Mouse (Mus musculus): ENCODE measurements around the gene Ndufa6. TPM values are rescaled to one million over a fixed set of nuclear protein-coding genes. Genes with fewer than 3 reads are reported as not detected.
A peak's percentile ranks its signal among the peaks of the same experiment; 100 is the strongest.

Gene Ndufa6
- polyA plus RNA-seq, 1 experiment from 2014 or later, result 432 TPM

- peak overlapping the region; percentile 46; the same call in 1 of the 2 replicates for H3K9ac ChIP-seq (replicated peaks; ENCODE audit: low read depth, low read length)
- H3K4me2 ChIP-seq (ENCODE audit: low read depth, low read length), result peak overlapping the region; percentile 46
- H3K27me3 ChIP-seq (ENCODE audit: control insufficient read depth, insufficient read depth, low read length), result peaks cover 8% of the 10 kb centered on the region
- 0 out of 2 replicates have a peak overlapping the region, but pooled peaks have one; percentile 21 for H3K4me3 ChIP-seq (ENCODE audit: low read depth, low read length)
- peaks cover 18% of the 10 kb centered on the region; the same call in 1 of the 2 replicates for H3K4me1 ChIP-seq (ENCODE audit: control insufficient read depth, insufficient read depth, low read length)
- no peak overlapping the region; the same call in 1 of the 2 replicates for H3K27ac ChIP-seq (ENCODE audit: low read depth, low read length)
- ATAC-seq (ENCODE audit: low read depth), result no peak
- H3K36me3 ChIP-seq (ENCODE audit: control insufficient read depth, insufficient read depth, low read length), result 0 out of 2 replicates have a peak, but pooled peaks cover 1% of the 10 kb centered on the region
- 50% methylated on average over 21 of the region's 21 CpGs for WGBS
- H3K9me3 ChIP-seq (ENCODE audit: control insufficient read depth, low read length), result no peaks in the 10 kb centered on the region
Measured at GRCm38 (mm10) chr15:82340414-82341035, 13.6 kb downstream of the Ndufa6 start.

- Histone ChIP-seq H3K4me1 (ENCODE audit: control insufficient read depth, insufficient read depth, low read length) (peaks cover 18% of the 10 kb centered on the region; the same call in 1 of the 2 replicates), H3K9me3 (ENCODE audit: control insufficient read depth, low read length) (no peaks in the 10 kb centered on the region), H3K4me3 (ENCODE audit: low read depth, low read length) (no peak overlapping the region), H3K4me2 (ENCODE audit: low read depth, low read length) (no peak overlapping the region), H3K9ac (replicated peaks; ENCODE audit: low read depth, low read length) (no peak overlapping the region), H3K36me3 (ENCODE audit: control insufficient read depth, insufficient read depth, low read length) (0 out of 2 replicates have a peak, but pooled peaks cover 8% of the 10 kb centered on the region), H3K27ac (ENCODE audit: low read depth, low read length) (no peak overlapping the region), H3K27me3 (ENCODE audit: control insufficient read depth, insufficient read depth, low read length) (peaks cover 8% of the 10 kb centered on the region)
- ATAC-seq (ENCODE audit: low read depth), result no peak
- 77% methylated on average over 8 of the region's 8 CpGs for WGBS
Measured at GRCm38 (mm10) chr15:82339634-82340254, 14.4 kb downstream of the Ndufa6 start.

GRCm38 (mm10) chr15:82339150-82339549 lies 15.0 kb downstream of the Ndufa6 start:
- H3K4me3 ChIP-seq (ENCODE audit: low read depth, low read length), result peak overlapping the region; percentile 45
- peaks cover 8% of the 10 kb centered on the region for H3K27me3 ChIP-seq (ENCODE audit: control insufficient read depth, insufficient read depth, low read length)
- no peak overlapping the region for H3K27ac ChIP-seq (ENCODE audit: low read depth, low read length)
- H3K9me3 ChIP-seq (ENCODE audit: control insufficient read depth, low read length), result no peaks in the 10 kb centered on the region
- 59% methylated on average over 10 of the region's 10 CpGs for WGBS
- H3K9ac ChIP-seq (replicated peaks; ENCODE audit: low read depth, low read length), result peak overlapping the region; percentile 12; the same call in 1 of the 2 replicates
- peaks cover 18% of the 10 kb centered on the region; the same call in 1 of the 2 replicates for H3K4me1 ChIP-seq (ENCODE audit: control insufficient read depth, insufficient read depth, low read length)
- H3K36me3 ChIP-seq (ENCODE audit: control insufficient read depth, insufficient read depth, low read length), result 0 out of 2 replicates have a peak, but pooled peaks cover 14% of the 10 kb centered on the region
- peak overlapping the region; percentile 57 for H3K4me2 ChIP-seq (ENCODE audit: low read depth, low read length)
- ATAC-seq (ENCODE audit: low read depth), result no peak

- Histone ChIP-seq H3K27ac (ENCODE audit: low read depth, low read length) (no peak within 1 kb of the TSS), H3K4me3 (ENCODE audit: low read depth, low read length) (peak within 1 kb of the TSS; percentile 45), H3K27me3 (ENCODE audit: control insufficient read depth, insufficient read depth, low read length) (peaks cover 8% of the 10 kb centered on the region), H3K4me1 (ENCODE audit: control insufficient read depth, insufficient read depth, low read length) (peaks cover 18% of the 10 kb centered on the region; the same call in 1 of the 2 replicates), H3K9me3 (ENCODE audit: control insufficient read depth, low read length) (no peaks in the 10 kb centered on the region), H3K9ac (replicated peaks; ENCODE audit: low read depth, low read length) (peak within 1 kb of the TSS; percentile 51), H3K4me2 (ENCODE audit: low read depth, low read length) (peak within 1 kb of the TSS; percentile 57), H3K36me3 (ENCODE audit: control insufficient read depth, insufficient read depth, low read length) (0 out of 2 replicates have a peak, but pooled peaks cover 15% of the 10 kb centered on the region)
- peak; percentile 91 for ATAC-seq (ENCODE audit: low read depth)
- 0% methylated on average over 39 of the region's 41 CpGs for WGBS
Measured at GRCm38 (mm10) chr15:82338593-82339112, 15.5 kb downstream of the Ndufa6 start, which contains the start of the genes Naga, Pheta2 and Smdt1. Gene Naga, minus strand, starts transcription at chr15:82338925. Gene Pheta2, plus strand, starts transcription at chr15:82338942. Gene Smdt1, plus strand, starts transcription at chr15:82338959.

GRCm38 (mm10) chr15:82337875-82338274 lies 16.2 kb downstream of the Ndufa6 start:
- WGBS, result 48% methylated on average over 4 of the region's 4 CpGs
- H3K9me3 ChIP-seq (ENCODE audit: control insufficient read depth, low read length), result no peaks in the 10 kb centered on the region
- peak overlapping the region; percentile 57 for H3K4me2 ChIP-seq (ENCODE audit: low read depth, low read length)
- no peak overlapping the region for H3K27ac ChIP-seq (ENCODE audit: low read depth, low read length)
- peak overlapping the region; percentile 45 for H3K4me3 ChIP-seq (ENCODE audit: low read depth, low read length)
- 0 out of 2 replicates have a peak, but pooled peaks cover 15% of the 10 kb centered on the region for H3K36me3 ChIP-seq (ENCODE audit: control insufficient read depth, insufficient read depth, low read length)
- peaks cover 8% of the 10 kb centered on the region for H3K27me3 ChIP-seq (ENCODE audit: control insufficient read depth, insufficient read depth, low read length)
- H3K4me1 ChIP-seq (ENCODE audit: control insufficient read depth, insufficient read depth, low read length), result peaks cover 18% of the 10 kb centered on the region; the same call in 1 of the 2 replicates
- ATAC-seq (ENCODE audit: low read depth), result no peak
- peak overlapping the region; percentile 51; the same call in 1 of the 2 replicates for H3K9ac ChIP-seq (replicated peaks; ENCODE audit: low read depth, low read length)

- peaks cover 8% of the 10 kb centered on the region for H3K27me3 ChIP-seq (ENCODE audit: control insufficient read depth, insufficient read depth, low read length)
- peaks cover 18% of the 10 kb centered on the region; the same call in 1 of the 2 replicates for H3K4me1 ChIP-seq (ENCODE audit: control insufficient read depth, insufficient read depth, low read length)
- 63% methylated on average over 12 of the region's 12 CpGs for whole genome bisulfite sequencing
- H3K36me3 ChIP-seq (ENCODE audit: control insufficient read depth, insufficient read depth, low read length), result 0 out of 2 replicates have a peak, but pooled peaks cover 15% of the 10 kb centered on the region
- H3K4me2 ChIP-seq (ENCODE audit: low read depth, low read length), result no peak overlapping the region
- no peak for ATAC-seq (ENCODE audit: low read depth)
- H3K9me3 ChIP-seq (ENCODE audit: control insufficient read depth, low read length), result no peaks in the 10 kb centered on the region
- no peak overlapping the region for H3K4me3 ChIP-seq (ENCODE audit: low read depth, low read length)
- H3K9ac ChIP-seq (replicated peaks; ENCODE audit: low read depth, low read length), result no peak overlapping the region
- no peak overlapping the region for H3K27ac ChIP-seq (ENCODE audit: low read depth, low read length)
Measured at GRCm38 (mm10) chr15:82336629-82337028, 17.5 kb downstream of the Ndufa6 start.

GRCm38 (mm10) chr15:82335194-82335593 lies 18.9 kb downstream of the Ndufa6 start:
- Histone ChIP-seq H3K27ac (ENCODE audit: low read depth, low read length) (no peak overlapping the region), H3K9ac (replicated peaks; ENCODE audit: low read depth, low read length) (no peak overlapping the region), H3K36me3 (ENCODE audit: control insufficient read depth, insufficient read depth, low read length) (0 out of 2 replicates have a peak, but pooled peaks cover 15% of the 10 kb centered on the region), H3K27me3 (ENCODE audit: control insufficient read depth, insufficient read depth, low read length) (peaks cover 1% of the 10 kb centered on the region), H3K4me1 (ENCODE audit: control insufficient read depth, insufficient read depth, low read length) (peaks cover 11% of the 10 kb centered on the region; the same call in 1 of the 2 replicates), H3K4me3 (ENCODE audit: low read depth, low read length) (no peak overlapping the region), H3K4me2 (ENCODE audit: low read depth, low read length) (no peak overlapping the region), H3K9me3 (ENCODE audit: control insufficient read depth, low read length) (no peaks in the 10 kb centered on the region)
- no peak for ATAC-seq (ENCODE audit: low read depth)
- WGBS, result 97% methylated on average over 4 of the region's 4 CpGs

- H3K36me3 ChIP-seq (ENCODE audit: control insufficient read depth, insufficient read depth, low read length), result no peaks in the 10 kb centered on the region
- no peaks in the 10 kb centered on the region for H3K27me3 ChIP-seq (ENCODE audit: control insufficient read depth, insufficient read depth, low read length)
- no peaks in the 10 kb centered on the region for H3K4me1 ChIP-seq (ENCODE audit: control insufficient read depth, insufficient read depth, low read length)
- 72% methylated on average over 2 of the region's 2 CpGs for WGBS
- no peaks in the 10 kb centered on the region for H3K9me3 ChIP-seq (ENCODE audit: control insufficient read depth, low read length)
- H3K9ac ChIP-seq (replicated peaks; ENCODE audit: low read depth, low read length), result no peak overlapping the region
- H3K27ac ChIP-seq (ENCODE audit: low read depth, low read length), result no peak overlapping the region
- H3K4me2 ChIP-seq (ENCODE audit: low read depth, low read length), result no peak overlapping the region
- no peak overlapping the region for H3K4me3 ChIP-seq (ENCODE audit: low read depth, low read length)
- ATAC-seq (ENCODE audit: low read depth), result no peak
Measured at GRCm38 (mm10) chr15:82325382-82325781, 28.7 kb downstream of the Ndufa6 start.

All from neural tube, embryonic 14.5 days (tissue).